Mouse (Mus musculus) cerebellum, adult 2 months (tissue): ENCODE data around the gene Btd. TPM values are rescaled to one million over a fixed set of nuclear protein-coding genes. Genes with fewer than 3 reads are reported as not detected.
A peak's percentile ranks its signal among the peaks of the same experiment; 100 is the strongest.

ENCODE experiments used
- DNase-seq, 2 experiments: peaks; one replicate each; pipeline ENCODE4 v3.0.0; 2021
- H3K27ac ChIP-seq: fragments of 200-500 bp; 2 replicates; pipeline ENCODE4 v1.5.1; 2012; ENCODE audit warnings: low read length, control low read depth, inconsistent platforms; ENCODE audit not compliant: insufficient read depth
- H3K27me3 ChIP-seq: fragments of 200-500 bp; 2 replicates; pipeline ENCODE4 v1.6.1; 2012; ENCODE audit warnings: inconsistent platforms, mild to moderate bottlenecking, low read length, moderate library complexity; ENCODE audit not compliant: control insufficient read depth, insufficient read depth
- H3K4me1 ChIP-seq: fragments of 200-500 bp; 2 replicates; pipeline ENCODE4 v1.6.1; 2011; ENCODE audit warnings: low read length; ENCODE audit not compliant: control insufficient read depth, insufficient read depth
- H3K4me3 ChIP-seq: fragments of 200-500 bp; replicated peaks from 2 replicates; pipeline ENCODE3; 2011; ENCODE audit warnings: mild to moderate bottlenecking, low read depth, low read length, control low read depth; ENCODE audit not compliant: insufficient read depth
- CTCF ChIP-seq: fragments of 200-500 bp; IDR thresholded peaks from 2 replicates; pipeline ENCODE4 v1.5.1; 2011; ENCODE audit warnings: low read depth, mild to moderate bottlenecking, control low read depth, low read length, moderate library complexity, borderline replicate concordance; ENCODE audit not compliant: insufficient read depth
- POLR2A ChIP-seq: fragments of 200-500 bp; IDR thresholded peaks from 2 replicates; pipeline ENCODE4 v1.6.1; 2011; ENCODE audit warnings: low read length, control low read depth, borderline replicate concordance; ENCODE audit not compliant: insufficient read depth
- WGBS: fragments of 180-500 bp; shearing (Covaris S2); methylation state at CpG from one replicate; pipeline ENCODE4 v1.1.7; 2018; 5-methylcytosine and 5-hydroxymethylcytosine counted together
- polyA plus RNA-seq: library from polyadenylated mRNA; depleted of rRNA; stranded (reverse); fragments of >200 nt; gene quantifications from 2 replicates; pipeline ENCODE4 v1.2.3, GENCODE M21; 2012

Gene Btd
- polyA plus RNA-seq, 1 experiment, result 19.9 TPM

- Histone ChIP-seq H3K27ac (no peak overlapping the region), H3K4me1 (no peaks in the 10 kb centered on the region), H3K27me3 (no peaks in the 10 kb centered on the region), H3K4me3 (no peak overlapping the region)
- TF ChIP-seq POLR2A (no peak), CTCF (no peak)
- DNase-seq, result no peak
- WGBS, result 83% methylated on average over 7 of the region's 7 CpGs
These were observed 43.7 kb downstream of the Btd start for GRCm38 (mm10) chr14:31684343-31685040.

GRCm38 (mm10) chr14:31685680-31686079, 44.9 kb downstream of the Btd start:
- DNase-seq, result no peak
- Histone ChIP-seq H3K27me3 (no peaks in the 10 kb centered on the region), H3K27ac (no peak overlapping the region), H3K4me1 (no peaks in the 10 kb centered on the region), H3K4me3 (no peak overlapping the region)
- WGBS, result 88% methylated on average over 10 of the region's 10 CpGs
- no peak for TF ChIP-seq POLR2A
- TF ChIP-seq CTCF, result no peak

DNA sequence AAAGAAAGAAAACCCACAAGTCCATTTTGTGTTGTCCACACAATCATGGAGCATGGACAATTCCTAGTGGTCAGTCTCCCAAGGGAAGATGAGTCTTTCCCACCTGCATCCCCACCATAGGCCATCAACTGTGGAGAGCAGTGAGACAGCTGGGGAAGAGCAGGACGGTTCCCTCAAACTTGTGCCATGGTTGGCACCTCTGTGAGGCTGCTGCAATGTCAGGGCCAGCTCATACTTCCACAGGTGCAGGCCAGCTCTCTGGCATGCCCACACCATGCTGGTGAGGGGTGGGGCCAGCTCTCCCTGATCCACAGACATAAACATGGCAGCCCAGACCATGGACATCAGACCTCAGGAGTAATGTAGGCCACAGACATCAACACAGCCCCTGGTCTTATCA, 45.4 kb downstream of the Btd start:
- DNase-seq, result no peak
- WGBS, result 81% methylated on average over 1 of the region's 1 CpGs
- H3K27ac ChIP-seq, result no peak overlapping the region

GRCm38 (mm10) chr14:31692536-31692935, 51.7 kb downstream of the Btd start:
- peaks cover 8% of the 10 kb centered on the region; the same call in 1 of the 2 replicates for H3K4me1 ChIP-seq
- TF ChIP-seq POLR2A, result no peak
- TF ChIP-seq CTCF, result no peak
- WGBS, result 91% methylated on average over 6 of the region's 6 CpGs

More for the DNA sequence above, 45.4 kb downstream of the Btd start:
- H3K4me3 ChIP-seq, result no peak overlapping the region
- H3K27me3 ChIP-seq, result no peaks in the 10 kb centered on the region
- no peaks in the 10 kb centered on the region for H3K4me1 ChIP-seq
- TF ChIP-seq CTCF (no peak), POLR2A (no peak)

GRCm38 (mm10) chr14:31696206-31696984, 55.6 kb downstream of the Btd start:
- no peak for DNase-seq
- Histone ChIP-seq H3K27ac (peak overlapping the region; percentile 87; the same call in 1 of the 2 replicates), H3K4me3 (no peak overlapping the region), H3K27me3 (no peaks in the 10 kb centered on the region), H3K4me1 (peaks cover 12% of the 10 kb centered on the region)
- no peak for TF ChIP-seq CTCF
- no peak for TF ChIP-seq POLR2A
- 87% methylated on average over 9 of the region's 9 CpGs for WGBS

More at GRCm38 (mm10) chr14:31692536-31692935, 51.7 kb downstream of the Btd start:
- H3K27ac ChIP-seq, result no peak overlapping the region
- H3K4me3 ChIP-seq, result no peak overlapping the region
- DNase-seq, result no peak
- no peaks in the 10 kb centered on the region for H3K27me3 ChIP-seq

GRCm38 (mm10) chr14:31696985-31697303, 56.1 kb downstream of the Btd start:
- Histone ChIP-seq H3K4me3 (no peak overlapping the region), H3K4me1 (peaks cover 12% of the 10 kb centered on the region), H3K27ac (peak overlapping the region; percentile 87), H3K27me3 (no peaks in the 10 kb centered on the region)
- TF ChIP-seq POLR2A (no peak), CTCF (no peak)
- WGBS, result 73% methylated on average over 3 of the region's 3 CpGs
- DNase-seq, result no peak

- 15% methylated on average over 3 of the region's 3 CpGs for WGBS
- Histone ChIP-seq H3K4me3 (no peak overlapping the region), H3K27me3 (no peaks in the 10 kb centered on the region), H3K27ac (peak overlapping the region; percentile 87), H3K4me1 (peaks cover 12% of the 10 kb centered on the region)
- TF ChIP-seq POLR2A (no peak), CTCF (no peak)
- peak; percentile 53 to 77 for DNase-seq
These were observed 56.5 kb downstream of the Btd start for GRCm38 (mm10) chr14:31697346-31697745.

DNA sequence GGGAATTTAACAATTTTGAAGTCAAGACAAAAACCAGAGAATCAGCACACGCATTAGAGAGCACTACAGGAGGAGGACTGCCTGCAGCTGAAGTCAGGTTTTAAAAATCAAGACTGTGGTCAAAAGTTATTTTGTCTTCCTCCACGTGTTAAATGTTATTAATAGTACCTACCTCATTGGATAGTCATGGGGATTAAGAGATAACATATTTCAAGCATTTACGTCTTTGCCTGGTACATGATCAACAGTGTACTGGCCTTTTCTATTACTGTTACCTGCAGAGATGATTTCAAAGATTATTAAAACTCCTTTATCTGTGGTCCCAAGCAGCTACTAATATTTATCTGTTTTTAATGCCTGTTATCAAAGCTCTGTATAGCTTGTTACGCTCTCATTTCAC, 56.9 kb downstream of the Btd start:
- DNase-seq, result no peak
- 33% methylated on average over 4 of the region's 4 CpGs for WGBS
- H3K4me3 ChIP-seq, result no peak overlapping the region
- H3K4me1 ChIP-seq, result peaks cover 12% of the 10 kb centered on the region
- no peak for TF ChIP-seq POLR2A
- no peak for TF ChIP-seq CTCF
- no peaks in the 10 kb centered on the region for H3K27me3 ChIP-seq
- H3K27ac ChIP-seq, result 0 out of 2 replicates have a peak overlapping the region, but pooled peaks have one; percentile 87
